Mouse (Mus musculus) heart, embryonic 10.5 days (tissue): Measurements from ENCODE around the gene Slc2a10. TPM values are rescaled to one million over a fixed set of nuclear protein-coding genes. Genes with fewer than 3 reads are reported as not detected.

Experiments
- polyA plus RNA-seq: library from polyadenylated mRNA; unstranded; fragments of >200 nt; fragmentation: Nextera tagmentation; extraction: Ambion mirVana; gene quantifications from 2 replicates; pipeline ENCODE4 v1.2.1, GENCODE M21; 2016

Slc2a10 gene
- polyA plus RNA-seq, 1 experiment from 2014 or later = 4.6 TPM

Other genes starting within 250 kb of the Slc2a10 start
- 57.3 and 61.9 TPM in 2 replicates for gene Slc35c2, start 215.9 kb upstream of the Slc2a10 start, polyA plus RNA-seq
- gene Elmo2, start 177.3 kb upstream of the Slc2a10 start, polyA plus RNA-seq = 56.5 and 61.3 TPM in 2 replicates
- 0.23 and 0.60 TPM in 2 replicates for gene Zfp663, start 135.1 kb upstream of the Slc2a10 start, polyA plus RNA-seq
- gene Zfp334, start 115.5 kb upstream of the Slc2a10 start, polyA plus RNA-seq = 9.3 and 12.2 TPM in 2 replicates
- 0.07 and 0.39 TPM in 2 replicates for gene Ocstamp, start 103.4 kb upstream of the Slc2a10 start, polyA plus RNA-seq
- gene Slc13a3, start 30.6 kb upstream of the Slc2a10 start, polyA plus RNA-seq = 0.14 and 0.53 TPM in 2 replicates
- gene Trp53rka, start 10.5 kb upstream of the Slc2a10 start, polyA plus RNA-seq = 31.7 and 42.2 TPM in 2 replicates
- gene Eya2, start 91.2 kb downstream of the Slc2a10 start, polyA plus RNA-seq = 0.34 and 1.7 TPM in 2 replicates